Comparison of ENCODE assay signal across 8 mouse cellular contexts in the genomic region with DNA sequence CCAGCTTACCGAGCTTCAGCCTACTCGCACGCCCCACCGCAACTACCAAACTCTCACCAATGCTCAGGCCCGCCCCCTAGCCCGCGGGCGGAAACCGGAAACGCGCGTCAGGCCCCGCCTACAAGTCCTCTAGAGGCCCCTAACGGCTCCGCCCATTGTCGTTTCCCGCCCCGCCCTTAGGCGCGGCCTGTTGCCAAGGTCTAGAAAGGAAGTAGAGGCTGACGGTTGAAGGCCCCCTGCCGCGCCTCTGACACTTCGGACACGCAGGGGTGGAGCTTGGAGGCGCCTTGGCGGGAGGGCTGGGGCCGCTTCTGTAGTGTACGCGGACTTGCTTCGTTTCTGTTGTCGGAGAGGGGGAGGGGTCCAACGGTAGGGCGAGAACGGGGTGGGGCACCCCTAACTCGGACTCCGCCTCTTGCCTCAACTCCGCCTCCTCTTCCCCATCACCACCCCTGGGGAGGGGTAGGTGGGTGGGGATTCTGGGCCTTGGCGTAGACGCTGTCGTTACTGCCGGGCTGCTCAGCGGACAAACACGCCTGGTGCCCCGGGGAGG. TPM values are rescaled to one million over a fixed set of nuclear protein-coding genes. Genes with fewer than 3 reads are reported as not detected.
A peak's percentile ranks its signal among the peaks of the same experiment; 100 is the strongest.
DNase-seq lines count a peak whose midpoint lies in the region; ATAC-seq and TF ChIP-seq lines count a peak whose summit lies in the region.

A gene (minus strand): TSS at position 67 of the 553 bp plus-strand sequence.
A gene (plus strand): TSS at position 489 of the 553 bp plus-strand sequence.

- no peak for TF ChIP-seq EP300 in liver, embryonic 14.5 days (IDR thresholded peaks at IDR 0.05; ENCODE audit: low read depth)
- TF ChIP-seq EP300 in stomach, postnatal 0 days (optimal IDR thresholded peaks at IDR 0.05), result peak; percentile 71

- TF ChIP-seq CTCF in liver, embryonic 14.5 days (IDR thresholded peaks at IDR 0.05; ENCODE audit: low read depth), result no peak
- TF ChIP-seq CTCF in stomach, postnatal 0 days (IDR thresholded peaks at IDR 0.05; ENCODE audit: low read depth), result peak; percentile 39

- peak within 1 kb of the TSS; percentile 73 for H3K4me2 ChIP-seq in heart, embryonic 15.5 days
- H3K4me2 ChIP-seq in liver, embryonic 14.5 days (ENCODE audit: low read depth), result peak within 1 kb of the TSS; percentile 72
- H3K4me2 ChIP-seq in neural tube, embryonic 11.5 days (ENCODE audit: low read depth), result peak within 1 kb of the TSS; percentile 69
- peak within 1 kb of the TSS; percentile 58 for H3K4me2 ChIP-seq in stomach, postnatal 0 days (replicated peaks; ENCODE audit: low read depth)

- ATAC-seq in CD4-positive, CD25-positive, alpha-beta regulatory T cell, adult 4 months, result peak; percentile 87
- ATAC-seq in heart, embryonic 15.5 days (replicated peaks; ENCODE audit: insufficient number of reproducible peaks, insufficient read depth, low FRiP score, low read depth), result peak; percentile 91
- ATAC-seq in liver, embryonic 14.5 days (ENCODE audit: insufficient read depth), result peak; percentile 90
- ATAC-seq in neural tube, embryonic 11.5 days (ENCODE audit: insufficient read depth, low FRiP score, low TSS enrichment), result peak; percentile 94
- peak; percentile 95 for ATAC-seq in stomach, postnatal 0 days (ENCODE audit: low FRiP score, low TSS enrichment)

- peak; percentile 90 for DNase-seq in c-Kit-negative CD71-positive TER-119-positive erythroid progenitor cells, embryonic 14.5 days (ENCODE audit: low read depth, low spot score)
- DNase-seq in forebrain, embryonic 10.5 days (ENCODE audit: extremely low spot score, low spot score), result peak; percentile 92
- peak; percentile 95 to 97 for DNase-seq in kidney, postnatal 25 days
- peak; percentile 87 to 92 (median 88) for DNase-seq in liver, embryonic 14.5 days (ENCODE audit: low read depth in 3 of 3, low spot score in 3 of 3)
- peak; percentile 96 for DNase-seq in neural tube, embryonic 11.5 days (ENCODE audit: low spot score)
- DNase-seq in stomach, postnatal 0 days (ENCODE audit: low spot score), result peak; percentile 95

- H3K27me3 ChIP-seq in forebrain, embryonic 10.5 days (ENCODE audit: poor library complexity, severe bottlenecking), result peaks cover 23% of the 10 kb centered on the region
- H3K27me3 ChIP-seq in heart, embryonic 15.5 days, result no peaks in the 10 kb centered on the region
- H3K27me3 ChIP-seq in liver, embryonic 14.5 days (ENCODE audit: control insufficient read depth, insufficient read depth, low read length), result no peaks in the 10 kb centered on the region
- no peaks in the 10 kb centered on the region for H3K27me3 ChIP-seq in neural tube, embryonic 11.5 days (ENCODE audit: control insufficient read depth, insufficient read depth, low read length)
- H3K27me3 ChIP-seq in stomach, postnatal 0 days (ENCODE audit: control insufficient read depth, insufficient read depth, low read length), result no peaks in the 10 kb centered on the region

- peak within 1 kb of the TSS; percentile 60 for H3K9ac ChIP-seq in heart, embryonic 15.5 days
- peak within 1 kb of the TSS; percentile 79 for H3K9ac ChIP-seq in liver, embryonic 14.5 days (replicated peaks)
- peak within 1 kb of the TSS; percentile 47 for H3K9ac ChIP-seq in neural tube, embryonic 11.5 days (ENCODE audit: low read length)
- H3K9ac ChIP-seq in stomach, postnatal 0 days (ENCODE audit: low read length), result peak within 1 kb of the TSS; percentile 65

- H3K4me3 ChIP-seq in forebrain, embryonic 10.5 days, result peak within 1 kb of the TSS; percentile 61
- H3K4me3 ChIP-seq in heart, embryonic 15.5 days, result peak within 1 kb of the TSS; percentile 59
- H3K4me3 ChIP-seq in liver, embryonic 14.5 days (ENCODE audit: insufficient read depth in 1 of 2, low read depth in 2 of 2, low read length in 2 of 2), result peak within 1 kb of the TSS; percentile 71 to 91
- H3K4me3 ChIP-seq in neural tube, embryonic 11.5 days (ENCODE audit: low read depth, low read length), result peak within 1 kb of the TSS; percentile 50
- H3K4me3 ChIP-seq in stomach, postnatal 0 days (ENCODE audit: low read depth, low read length), result peak within 1 kb of the TSS; percentile 55

- 21% methylated on average over 44 of the region's 45 CpGs for WGBS in forebrain, embryonic 10.5 days
- WGBS in heart, embryonic 15.5 days, result 12% methylated on average over 44 of the region's 45 CpGs
- WGBS in liver, embryonic 14.5 days (ENCODE audit: insufficient replicate concordance), result 15% methylated on average over 41 of the region's 45 CpGs
- WGBS in neural tube, embryonic 11.5 days, result 14% methylated on average over 28 of the region's 45 CpGs
- WGBS in stomach, postnatal 0 days, result 11% methylated on average over 28 of the region's 45 CpGs

- peaks cover 33% of the 10 kb centered on the region for H3K36me3 ChIP-seq in forebrain, embryonic 10.5 days (replicated peaks)
- peaks cover 6% of the 10 kb centered on the region; the same call in 1 of the 2 replicates for H3K36me3 ChIP-seq in heart, embryonic 15.5 days
- no peaks in the 10 kb centered on the region; the same call in 1 of the 2 replicates for H3K36me3 ChIP-seq in liver, embryonic 14.5 days (replicated peaks; ENCODE audit: control insufficient read depth, insufficient read depth, low read depth)
- no peaks in the 10 kb centered on the region for H3K36me3 ChIP-seq in neural tube, embryonic 11.5 days (ENCODE audit: control insufficient read depth, insufficient read depth, low read length)
- no peaks in the 10 kb centered on the region; the same call in 1 of the 2 replicates for H3K36me3 ChIP-seq in stomach, postnatal 0 days (ENCODE audit: control insufficient read depth, insufficient read depth, low read length)

- H3K27ac ChIP-seq in forebrain, embryonic 10.5 days, result peak within 1 kb of the TSS; percentile 84
- H3K27ac ChIP-seq in heart, embryonic 15.5 days, result peak within 1 kb of the TSS; percentile 87
- H3K27ac ChIP-seq in liver, embryonic 14.5 days, result peak within 1 kb of the TSS; percentile 83
- H3K27ac ChIP-seq in neural tube, embryonic 11.5 days (ENCODE audit: low read depth, low read length), result peak within 1 kb of the TSS; percentile 53; the same call in 1 of the 2 replicates
- peak within 1 kb of the TSS; percentile 90 for H3K27ac ChIP-seq in stomach, postnatal 0 days (replicated peaks)

- peaks cover 37% of the 10 kb centered on the region for H3K4me1 ChIP-seq in forebrain, embryonic 10.5 days
- peaks cover 37% of the 10 kb centered on the region for H3K4me1 ChIP-seq in heart, embryonic 15.5 days (replicated peaks)
- peaks cover 3 to 21% of the 10 kb centered on the region in 2 experiments; a peak in 2 of 4 replicates for H3K4me1 ChIP-seq in liver, embryonic 14.5 days (replicated peaks; ENCODE audit: control insufficient read depth in 2 of 2, insufficient read depth in 2 of 2, low read length in 1 of 2)
- H3K4me1 ChIP-seq in neural tube, embryonic 11.5 days (ENCODE audit: control insufficient read depth, insufficient read depth, low read length), result peaks cover 5% of the 10 kb centered on the region; the same call in 1 of the 2 replicates
- H3K4me1 ChIP-seq in stomach, postnatal 0 days (replicated peaks; ENCODE audit: control insufficient read depth, insufficient read depth), result no peaks in the 10 kb centered on the region

- no peaks in the 10 kb centered on the region for H3K9me3 ChIP-seq in forebrain, embryonic 10.5 days
- no peaks in the 10 kb centered on the region for H3K9me3 ChIP-seq in heart, embryonic 15.5 days (replicated peaks)
- H3K9me3 ChIP-seq in liver, embryonic 14.5 days (ENCODE audit: control insufficient read depth, low read length), result no peaks in the 10 kb centered on the region
- H3K9me3 ChIP-seq in neural tube, embryonic 11.5 days (ENCODE audit: control insufficient read depth, low read length), result no peaks in the 10 kb centered on the region
- H3K9me3 ChIP-seq in stomach, postnatal 0 days (ENCODE audit: control insufficient read depth, low read length), result no peaks in the 10 kb centered on the region

RNA-seq across cellular contexts. Expression of the first gene that starts in this region (rescaled TPM):
- polyA plus RNA-seq in CD4-positive, CD25-positive, alpha-beta regulatory T cell, adult 4 months (2017; shearing (Covaris generic)), result 100 to 1,000 TPM; 283 to 291 TPM
- 150 and 162 TPM in 2 replicates for polyA plus RNA-seq in forebrain, embryonic 10.5 days (2016; fragmentation: Nextera tagmentation; extraction: Ambion mirVana)
- 163 and 175 TPM in 2 replicates for polyA plus RNA-seq in heart, embryonic 15.5 days (2015; fragmentation: Nextera tagmentation; extraction: Ambion mirVana)
- polyA plus RNA-seq in liver, embryonic 14.5 days (2012; rRNA removed), result 31.6 and 41.7 TPM in 2 replicates
- 136 and 137 TPM in 2 replicates for polyA plus RNA-seq in liver, embryonic 14.5 days (2014; fragmentation: Nextera tagmentation; extraction: Ambion mirVana)
- 140 and 141 TPM in 2 replicates for polyA plus RNA-seq in neural tube, embryonic 11.5 days (2014; fragmentation: Nextera tagmentation; extraction: Ambion mirVana)
- polyA plus RNA-seq in stomach, postnatal 0 days (2015; fragmentation: Nextera tagmentation; extraction: Ambion mirVana), result 270 and 283 TPM in 2 replicates

RNA-seq across cellular contexts. Expression of the second gene that starts in this region (rescaled TPM):
- polyA plus RNA-seq in CD4-positive, CD25-positive, alpha-beta regulatory T cell, adult 4 months (2017; shearing (Covaris generic)), result 10 to 100 TPM; 23.3 to 44.3 TPM
- polyA plus RNA-seq in forebrain, embryonic 10.5 days (2016; fragmentation: Nextera tagmentation; extraction: Ambion mirVana), result 9.2 and 10.1 TPM in 2 replicates
- polyA plus RNA-seq in heart, embryonic 15.5 days (2015; fragmentation: Nextera tagmentation; extraction: Ambion mirVana), result 13.1 and 17.4 TPM in 2 replicates
- 5.9 and 6.1 TPM in 2 replicates for polyA plus RNA-seq in liver, embryonic 14.5 days (2012; rRNA removed)
- 6.5 and 6.6 TPM in 2 replicates for polyA plus RNA-seq in liver, embryonic 14.5 days (2014; fragmentation: Nextera tagmentation; extraction: Ambion mirVana)
- polyA plus RNA-seq in neural tube, embryonic 11.5 days (2014; fragmentation: Nextera tagmentation; extraction: Ambion mirVana), result 8.6 and 9.4 TPM in 2 replicates
- 9.3 and 9.4 TPM in 2 replicates for polyA plus RNA-seq in stomach, postnatal 0 days (2015; fragmentation: Nextera tagmentation; extraction: Ambion mirVana)

Comparison
In these comparisons a context has a peak if more than half of its experiments do, and no peak if none do; other contexts are left out.
1. Peak in every context shown above with its lines: DNase-seq, ATAC-seq, H3K4me3 ChIP-seq and H3K27ac ChIP-seq.